Mouse (Mus musculus) inflammation-experienced regulatory T-cells, adult 6 months (primary cell): Measurements from ENCODE around the gene Klra10. TPM values are rescaled to one million over a fixed set of nuclear protein-coding genes. Genes with fewer than 3 reads are reported as not detected.
"Not testable (repeated sequence)": the region's sequence is repeated elsewhere in the genome, so short reads cannot be mapped to it uniquely, and the experiment has no call there.

Experiments used
- ATAC-seq: one replicate; pipeline ENCODE4 v1.8.0; 2017
- polyA plus RNA-seq, 3 experiments: library from polyadenylated mRNA; unstranded; fragments of 100-300 nt; shearing (Covaris generic); gene quantifications; one replicate each; pipeline ENCODE4 v1.2.1; 2017

The Klra10 gene
- not detected for polyA plus RNA-seq

GRCm38 (mm10) chr6:130281828-130282227, at the start of gene Klra10:
TSS of gene Klra10 (minus strand) at chr6:130281928.
- ATAC-seq, result not testable (repeated sequence)

- ATAC-seq, result no peak
Observed at GRCm38 (mm10) chr6:130287984-130288649, 6.4 kb upstream of the Klra10 start.

GRCm38 (mm10) chr6:130255326-130255725, 26.4 kb downstream of the Klra10 start:
- ATAC-seq, result no peak

GRCm38 (mm10) chr6:130237536-130237935, 44.2 kb downstream of the Klra10 start:
- ATAC-seq, result no peak

GRCm38 (mm10) chr6:130236635-130237034, 45.1 kb downstream of the Klra10 start:
- ATAC-seq, result no peak

- no peak for ATAC-seq
Observed at GRCm38 (mm10) chr6:130233222-130233621, 48.5 kb downstream of the Klra10 start, which contains the start of gene Klra7. TSS of gene Klra7 (minus strand) at chr6:130233322.

Other genes starting within 250 kb of the Klra10 start
- not detected for gene Klra4, start 214.7 kb downstream of the Klra10 start, polyA plus RNA-seq
- not detected for gene Klra8, start 152.0 kb downstream of the Klra10 start, polyA plus RNA-seq
- not detected for gene Klra9, start 88.8 kb downstream of the Klra10 start, polyA plus RNA-seq
- not detected for gene Klra7, start 48.6 kb downstream of the Klra10 start, polyA plus RNA-seq
- gene Klra3, start 55.6 kb upstream of the Klra10 start, polyA plus RNA-seq, result 1 to 10 TPM in 1 of 3 experiments, not detected in 2; 1.2 TPM
- gene Klra1, start 104.9 kb upstream of the Klra10 start, polyA plus RNA-seq, result under 1 TPM in 1 of 3 experiments, not detected in 2; 0.21 TPM